Mouse (Mus musculus): ENCODE measurements around the gene Thyn1.

Gene Thyn1

GRCm38 (mm10) chr9:26999461-27000395 is at the start of gene Thyn1, which contains the start of gene Acad8:
TSS of gene Thyn1 (plus strand) at chr9:26999710.
TSS of gene Acad8 (minus strand) at chr9:26999566.
- DNase-seq (ENCODE audit: low spot score), result peak; percentile 100

- no peak for DNase-seq (ENCODE audit: low spot score)
Observed at GRCm38 (mm10) chr9:26977754-26978153, 21.8 kb upstream of the Thyn1 start.

- no peak for DNase-seq (ENCODE audit: low spot score)
Observed at GRCm38 (mm10) chr9:26978776-26979175, 20.7 kb upstream of the Thyn1 start.

GRCm38 (mm10) chr9:26985090-26985613 is 14.4 kb upstream of the Thyn1 start:
- no peak for DNase-seq (ENCODE audit: low spot score)

- no peak for DNase-seq (ENCODE audit: low spot score)
Observed at GRCm38 (mm10) chr9:26985668-26986277, 13.7 kb upstream of the Thyn1 start.

GRCm38 (mm10) chr9:26990181-26990580 is 9.3 kb upstream of the Thyn1 start:
- DNase-seq (ENCODE audit: low spot score), result no peak

DNA sequence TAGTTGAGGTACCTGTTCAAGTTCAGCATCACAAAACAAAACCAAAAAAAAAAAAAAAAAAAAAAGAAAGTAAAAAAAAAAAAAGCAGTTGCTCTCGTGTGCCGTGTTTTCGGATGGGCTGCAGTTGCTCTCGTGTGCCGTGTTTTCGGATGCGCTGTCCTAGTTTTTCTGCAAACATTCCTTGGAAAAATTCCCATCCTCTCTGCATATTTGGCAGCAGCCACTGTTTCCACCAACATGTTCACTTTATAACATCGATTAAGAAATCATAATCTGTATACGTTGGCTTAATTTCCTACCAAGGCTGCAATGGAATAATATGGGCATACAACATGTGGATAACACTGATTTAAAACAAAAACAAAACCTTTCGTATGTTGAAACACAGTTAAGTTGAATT is 6.4 kb upstream of the Thyn1 start:
- no peak for DNase-seq (ENCODE audit: low spot score)

DNA sequence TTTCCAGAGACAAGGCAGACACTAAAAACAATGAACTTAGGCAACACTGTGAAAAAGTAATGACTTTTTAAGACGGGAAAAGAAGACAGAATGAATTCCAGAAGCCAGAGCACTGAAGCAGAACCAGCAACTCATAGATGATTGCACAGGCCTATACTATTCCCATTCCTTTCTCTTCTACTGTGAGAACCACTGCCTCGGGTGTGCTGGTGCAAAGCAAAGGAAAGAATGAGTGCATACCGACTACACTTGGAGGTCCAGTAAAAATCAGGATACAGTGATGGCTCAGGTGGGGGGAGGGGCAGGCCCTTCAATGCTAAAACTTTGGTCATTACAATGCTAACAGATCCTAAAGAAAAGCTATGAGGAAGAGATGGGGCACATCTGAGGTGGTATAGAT is 5.6 kb upstream of the Thyn1 start:
- no peak for DNase-seq (ENCODE audit: low spot score)

DNA sequence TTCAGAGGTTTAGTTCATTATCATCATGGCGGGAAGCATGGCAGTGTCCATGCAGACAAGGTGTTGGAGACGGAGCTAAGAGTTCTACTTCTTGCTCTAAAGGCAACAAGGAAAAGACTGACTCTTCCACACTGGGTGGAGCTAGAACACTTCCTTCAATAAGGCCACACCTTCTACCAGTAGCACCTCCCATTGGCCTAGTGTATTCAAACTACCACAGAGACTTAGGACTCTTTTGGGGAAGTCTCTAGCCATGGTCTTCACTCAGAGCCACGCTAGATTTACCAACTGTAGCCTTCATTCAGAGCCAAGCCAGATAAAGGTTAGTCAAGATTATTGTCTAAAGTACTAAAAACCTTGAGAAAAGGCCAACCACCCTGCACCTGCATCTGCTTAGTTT is 2.4 kb upstream of the Thyn1 start:
- no peak for DNase-seq (ENCODE audit: low spot score)

DNA sequence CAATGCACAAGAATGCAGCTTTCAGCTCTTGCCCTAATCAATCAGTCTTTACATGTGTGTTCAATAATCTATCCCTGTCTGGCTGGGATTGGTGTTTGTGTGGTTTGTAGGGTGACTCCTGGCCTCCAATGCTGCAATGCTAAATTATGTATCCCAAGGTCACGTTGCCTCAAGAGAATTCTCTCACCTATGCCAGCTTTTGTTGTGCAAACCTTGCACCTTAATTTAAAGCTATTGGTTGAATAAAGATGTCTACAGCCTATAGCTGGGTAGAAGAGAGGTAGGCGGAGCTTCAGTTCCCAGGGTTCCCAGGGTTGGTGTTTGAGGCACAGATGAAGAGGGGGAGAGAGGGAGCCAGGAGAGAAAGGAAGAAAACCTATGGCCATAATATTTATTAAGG is 2.0 kb upstream of the Thyn1 start:
- DNase-seq (ENCODE audit: low spot score), result no peak

GRCm38 (mm10) chr9:26998669-26999460 is 645 bp upstream of the Thyn1 start:
- DNase-seq (ENCODE audit: low spot score), result no peak

DNA sequence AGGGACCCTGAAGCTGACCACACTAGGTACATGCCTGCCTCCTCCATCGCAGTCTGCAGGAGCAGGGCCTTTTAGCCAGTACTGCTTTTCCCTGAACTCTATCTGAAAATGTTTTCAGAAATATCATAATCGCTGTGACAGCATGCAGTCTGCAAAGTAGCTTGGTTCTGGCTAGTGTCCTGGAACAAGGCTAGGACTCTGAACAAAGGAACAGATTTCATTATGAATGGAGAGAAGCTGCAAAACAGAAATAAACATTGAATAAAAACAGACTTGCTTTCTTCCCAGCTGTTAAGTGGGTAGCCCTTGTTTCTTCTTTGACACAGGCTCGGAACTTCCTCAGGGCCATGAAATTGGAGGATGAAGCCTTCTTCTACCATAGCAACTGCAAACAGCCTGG is 5.7 kb downstream of the Thyn1 start:
- no peak for DNase-seq (ENCODE audit: low spot score)

- no peak for DNase-seq (ENCODE audit: low spot score)
Observed at GRCm38 (mm10) chr9:27005933-27006332, 6.4 kb downstream of the Thyn1 start.

DNA sequence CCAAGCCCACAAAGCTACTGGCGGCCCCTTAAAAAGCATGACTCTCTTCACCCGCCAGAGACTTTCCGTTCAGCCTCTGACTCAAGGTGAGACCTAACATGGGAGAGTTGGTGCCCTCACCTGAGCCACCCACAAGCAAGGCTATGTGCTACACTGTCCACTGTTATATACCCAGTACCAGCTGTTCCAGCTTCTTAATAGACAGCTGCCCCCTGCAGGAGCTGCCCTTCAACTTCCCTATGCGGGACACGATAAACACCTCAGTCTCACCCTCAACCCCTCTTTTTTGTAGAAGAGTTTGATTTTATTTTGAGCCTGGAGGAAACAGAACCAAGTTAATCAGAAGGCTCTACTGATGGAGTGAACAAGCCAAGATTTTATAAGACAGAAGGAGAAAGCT is 7.4 kb downstream of the Thyn1 start:
- no peak for DNase-seq (ENCODE audit: low spot score)

DNA sequence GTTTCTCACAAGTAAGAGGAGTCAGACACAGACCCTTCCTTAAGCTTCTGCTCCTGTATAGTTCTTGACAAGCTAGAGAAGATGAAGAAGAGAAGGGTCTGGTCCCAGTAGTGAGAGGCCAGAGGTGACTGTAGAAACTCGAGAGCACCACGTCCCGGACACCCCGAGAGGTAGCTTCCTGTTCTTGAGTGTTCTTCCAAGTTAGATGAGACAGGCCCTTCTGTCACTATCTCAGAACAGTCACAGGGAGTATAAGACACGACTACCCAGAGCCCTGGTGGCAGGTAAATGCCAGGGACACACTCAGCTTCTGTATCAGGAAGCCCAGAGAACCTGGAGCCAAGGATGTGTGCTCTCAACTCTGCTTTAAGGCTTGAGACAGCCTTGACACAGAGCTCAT is 9.7 kb downstream of the Thyn1 start:
- no peak for DNase-seq (ENCODE audit: low spot score)

- no peak for DNase-seq (ENCODE audit: low spot score)
Observed at GRCm38 (mm10) chr9:27011572-27011971, 12.1 kb downstream of the Thyn1 start.

- no peak for DNase-seq (ENCODE audit: low spot score)
Observed at GRCm38 (mm10) chr9:27018961-27019360, 19.5 kb downstream of the Thyn1 start.

DNA sequence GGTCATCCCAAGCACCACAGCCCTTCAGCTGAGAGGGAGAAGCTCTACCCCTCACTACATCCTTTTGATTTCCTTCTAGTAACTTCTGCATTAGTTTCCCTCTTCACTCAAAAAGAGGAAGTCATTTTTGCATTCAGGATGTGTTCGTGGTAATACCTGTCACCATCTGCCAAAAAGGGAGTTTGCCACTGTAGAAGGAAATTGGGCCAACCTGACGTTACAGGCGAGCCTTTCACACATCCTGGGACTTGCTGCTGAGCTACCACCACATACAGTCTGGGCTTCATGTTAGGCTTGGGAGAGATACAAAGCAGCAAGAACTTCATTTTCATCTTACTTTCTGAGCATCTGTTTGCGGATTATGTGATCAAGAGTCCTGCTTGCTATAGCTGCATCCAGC is 24.2 kb downstream of the Thyn1 start:
- no peak for DNase-seq (ENCODE audit: low spot score)

- no peak for DNase-seq (ENCODE audit: low spot score)
Observed at GRCm38 (mm10) chr9:27026708-27027107, 27.2 kb downstream of the Thyn1 start.

GRCm38 (mm10) chr9:27029022-27029827 is 29.7 kb downstream of the Thyn1 start:
- peak; percentile 46 for DNase-seq (ENCODE audit: low spot score)

All from embryo, embryonic 10.5 days (tissue).